ENCODE assay signal across 11 mouse cellular contexts in the genomic region with DNA sequence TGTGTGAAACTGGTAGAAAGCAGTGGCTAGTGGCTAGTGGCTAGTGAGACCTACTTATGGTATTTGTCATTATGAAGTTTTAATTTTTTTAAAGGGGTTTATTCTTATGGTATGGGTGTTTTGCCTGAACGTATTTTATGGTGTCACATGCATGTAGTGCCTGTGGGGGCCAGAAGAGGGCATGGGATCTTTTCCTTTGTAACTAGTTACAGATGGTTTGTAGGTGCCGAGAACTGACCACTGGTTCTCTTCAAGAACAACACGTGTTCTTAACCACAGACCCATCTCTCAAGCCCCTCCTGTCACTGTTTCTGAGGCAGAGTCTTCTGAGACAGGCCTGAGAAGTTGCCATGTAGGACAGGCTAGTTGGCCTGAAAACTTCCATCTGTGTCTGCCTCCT. TPM values are rescaled to one million over a fixed set of nuclear protein-coding genes. Genes with fewer than 3 reads are reported as not detected.
A peak's percentile ranks its signal among the peaks of the same experiment; 100 is the strongest.
DNase-seq lines count a peak whose midpoint lies in the region; ATAC-seq and TF ChIP-seq lines count a peak whose summit lies in the region.
"Had no signal": no experiment of that assay in that cellular context is flagged by ENCODE, and none has a peak within 500 bp of the region (broad histone marks: within the 10 kb centered on the region; RNA-seq: fewer than 3 reads in every experiment).

No protein-coding gene starts in this region.

- ATAC-seq in forebrain, embryonic 14.5 days, result no peak
- no peak for ATAC-seq in midbrain, embryonic 12.5 days (ENCODE audit: low FRiP score, low read depth)

- H3K9me3 ChIP-seq in ES-Bruce4 (replicated peaks; ENCODE audit: control insufficient read depth, insufficient read depth, low read length, poor library complexity, severe bottlenecking), result no peaks in the 10 kb centered on the region
- H3K9me3 ChIP-seq in forebrain, embryonic 14.5 days (replicated peaks; ENCODE audit: control insufficient read depth, low read length), result no peaks in the 10 kb centered on the region
- H3K9me3 ChIP-seq in midbrain, embryonic 12.5 days, result no peaks in the 10 kb centered on the region

- TF ChIP-seq CTCF in ES-Bruce4 (IDR thresholded peaks at IDR 0.05; ENCODE audit: low read depth, low read length), result no peak
- no peak; the same call in 1 of the 2 replicates for TF ChIP-seq CTCF in left cerebral cortex, adult 2 months (IDR thresholded peaks at IDR 0.05)

- intact Hi-C loops in left cerebral cortex, adult 2 months (cut with DNase I), result no loop called here

- peak overlapping the region; percentile 69 for H3K4me2 ChIP-seq in forebrain, embryonic 14.5 days (ENCODE audit: low read length)
- H3K4me2 ChIP-seq in midbrain, embryonic 12.5 days (replicated peaks), result peak overlapping the region; percentile 73; the same call in 1 of the 2 replicates

- no peaks in the 10 kb centered on the region for H3K4me1 ChIP-seq in ES-Bruce4 (ENCODE audit: control insufficient read depth, insufficient read depth, low read length)
- peaks cover 6% of the 10 kb centered on the region for H3K4me1 ChIP-seq in forebrain, embryonic 14.5 days (ENCODE audit: control insufficient read depth, insufficient read depth, low read length)
- peaks cover 11% of the 10 kb centered on the region for H3K4me1 ChIP-seq in midbrain, embryonic 12.5 days

- peak; percentile 21 for DNase-seq in cerebellum, adult 9-10 months
- DNase-seq in cerebellum, postnatal 14 days, result no peak
- DNase-seq in forebrain, embryonic 14.5 days (ENCODE audit: low spot score), result no peak
- DNase-seq in frontal cortex, postnatal 14 days (ENCODE audit: low spot score in 2 of 2), result no peak
- DNase-seq in left cerebral cortex, adult 2 months (ENCODE audit: extremely low spot score in 1 of 2, low spot score in 2 of 2), result no peak
- no peak for DNase-seq in kidney, postnatal 10 days
- DNase-seq: heart, adult 18-20 months; kidney, adult 11 months had no signal

- H3K27me3 ChIP-seq in ES-Bruce4 (ENCODE audit: control insufficient read depth, insufficient read depth, low read length, poor library complexity, severe bottlenecking), result no peaks in the 10 kb centered on the region
- H3K27me3 ChIP-seq in forebrain, embryonic 14.5 days (replicated peaks; ENCODE audit: control insufficient read depth, insufficient read depth, low read length), result no peaks in the 10 kb centered on the region
- H3K27me3 ChIP-seq in midbrain, embryonic 12.5 days, result peaks cover 3% of the 10 kb centered on the region; the same call in 1 of the 2 replicates

- WGBS in forebrain, embryonic 14.5 days, result 89% methylated on average over 3 of the region's 3 CpGs
- WGBS in midbrain, embryonic 12.5 days, result 85% methylated on average over 3 of the region's 3 CpGs

- no peak for TF ChIP-seq POLR2A in ES-Bruce4 (IDR thresholded peaks at IDR 0.05; ENCODE audit: insufficient read depth, low read length)

- TF ChIP-seq EP300 in ES-Bruce4 (IDR thresholded peaks at IDR 0.05; ENCODE audit: insufficient read depth, low read depth, low read length), result no peak

- peak overlapping the region; percentile 75; the same call in 1 of the 2 replicates for H3K27ac ChIP-seq in ES-Bruce4 (ENCODE audit: insufficient read depth, low read length)
- no peak overlapping the region for H3K27ac ChIP-seq in forebrain, embryonic 14.5 days (ENCODE audit: low read depth, low read length)
- no peak overlapping the region for H3K27ac ChIP-seq in midbrain, embryonic 12.5 days (replicated peaks)
- H3K27ac ChIP-seq in left cerebral cortex, adult 2 months, result no peak overlapping the region

- peaks cover 13% of the 10 kb centered on the region for H3K36me3 ChIP-seq in ES-Bruce4 (ENCODE audit: control insufficient read depth, insufficient read depth, low read length, poor library complexity, severe bottlenecking)
- peaks cover 16% of the 10 kb centered on the region for H3K36me3 ChIP-seq in forebrain, embryonic 14.5 days (ENCODE audit: control insufficient read depth, insufficient read depth, low read length)
- H3K36me3 ChIP-seq in midbrain, embryonic 12.5 days, result peaks cover 15% of the 10 kb centered on the region

- H3K9ac ChIP-seq in ES-Bruce4 (ENCODE audit: low read depth, poor library complexity, severe bottlenecking), result peak overlapping the region; percentile 52
- 0 out of 2 replicates have a peak overlapping the region, but pooled peaks have one; percentile 56 for H3K9ac ChIP-seq in forebrain, embryonic 14.5 days (ENCODE audit: low read length)
- no peak overlapping the region for H3K9ac ChIP-seq in midbrain, embryonic 12.5 days (replicated peaks)

- peak overlapping the region; percentile 34 for H3K4me3 ChIP-seq in ES-Bruce4 (ENCODE audit: low read depth, low read length)
- 0 out of 2 replicates have a peak overlapping the region, but pooled peaks have one; percentile 55 for H3K4me3 ChIP-seq in forebrain, embryonic 14.5 days (ENCODE audit: low read depth, low read length)
- H3K4me3 ChIP-seq in midbrain, embryonic 12.5 days, result no peak overlapping the region; the same call in 1 of the 2 replicates
- no peak overlapping the region; the same call in 1 of the 2 replicates for H3K4me3 ChIP-seq in left cerebral cortex, adult 2 months

RNA-seq across cellular contexts. Expression of gene Wdr35, which starts 1.4 kb away (rescaled TPM):
- 69.6 and 72.4 TPM in 2 replicates for polyA plus RNA-seq in ES-Bruce4 (2011; ENCODE audit: insufficient read depth, insufficient read length, low read depth, missing spikeins)
- polyA plus RNA-seq in forebrain, embryonic 14.5 days (2014; fragmentation: Nextera tagmentation; extraction: Ambion mirVana), result 21.6 and 24.8 TPM in 2 replicates
- polyA plus RNA-seq in midbrain, embryonic 12.5 days (2016; fragmentation: Nextera tagmentation; extraction: Ambion mirVana), result 27.1 and 28.2 TPM in 2 replicates
- total RNA-seq in left cerebral cortex, adult 2 months (2021), result 10 to 100 TPM; 43.2 to 45.0 TPM

RNA-seq across cellular contexts. Expression of gene Matn3, which starts 27.3 kb away (rescaled TPM):
- 6.1 and 6.6 TPM in 2 replicates for polyA plus RNA-seq in ES-Bruce4 (2011; ENCODE audit: insufficient read depth, insufficient read length, low read depth, missing spikeins)
- 0.18 TPM in 1 of 2 replicates, not detected in the other for polyA plus RNA-seq in forebrain, embryonic 14.5 days (2014; fragmentation: Nextera tagmentation; extraction: Ambion mirVana)
- polyA plus RNA-seq in midbrain, embryonic 12.5 days (2016; fragmentation: Nextera tagmentation; extraction: Ambion mirVana), result 0.43 and 0.61 TPM in 2 replicates
- under 1 TPM in 1 of 2 experiments, not detected in 1; 0.12 TPM for total RNA-seq in left cerebral cortex, adult 2 months (2021)
- total RNA-seq: heart, adult 18-20 months; megakaryocyte progenitor cell, adult 5-6 weeks had no signal

RNA-seq across cellular contexts. Expression of gene Laptm4a, which starts 53.6 kb away (rescaled TPM):
- 347 and 371 TPM in 2 replicates for polyA plus RNA-seq in ES-Bruce4 (2011; ENCODE audit: insufficient read depth, insufficient read length, low read depth, missing spikeins)
- polyA plus RNA-seq in forebrain, embryonic 14.5 days (2014; fragmentation: Nextera tagmentation; extraction: Ambion mirVana), result 192 and 199 TPM in 2 replicates
- 189 and 199 TPM in 2 replicates for polyA plus RNA-seq in midbrain, embryonic 12.5 days (2016; fragmentation: Nextera tagmentation; extraction: Ambion mirVana)
- 100 to 1,000 TPM; 166 to 168 TPM for total RNA-seq in left cerebral cortex, adult 2 months (2021)

RNA-seq across cellular contexts. Expression of gene Ttc32, which starts 54.7 kb away (rescaled TPM):
- polyA plus RNA-seq in ES-Bruce4 (2011; ENCODE audit: insufficient read depth, insufficient read length, low read depth, missing spikeins), result 7.5 and 8.2 TPM in 2 replicates
- polyA plus RNA-seq in forebrain, embryonic 14.5 days (2014; fragmentation: Nextera tagmentation; extraction: Ambion mirVana), result 15.5 and 15.6 TPM in 2 replicates
- polyA plus RNA-seq in midbrain, embryonic 12.5 days (2016; fragmentation: Nextera tagmentation; extraction: Ambion mirVana), result 18.8 and 23.1 TPM in 2 replicates
- 1 to 10 TPM; 4.6 to 4.7 TPM for total RNA-seq in left cerebral cortex, adult 2 months (2021)

Comparison
In these comparisons a context has a peak if more than half of its experiments do, and no peak if none do; other contexts are left out.
1. H3K4me3 ChIP-seq: peak in ES-Bruce4 (single experiment) and forebrain, embryonic 14.5 days (single experiment); none in midbrain, embryonic 12.5 days (single experiment) and left cerebral cortex, adult 2 months (single experiment).